In genomic region chr8:11616294-11616693, GRCm38 (mm10) we compare ENCODE assay signal across 8 mouse cellular contexts. TPM values are rescaled to one million over a fixed set of nuclear protein-coding genes. Genes with fewer than 3 reads are reported as not detected.
A peak's percentile ranks its signal among the peaks of the same experiment; 100 is the strongest.
DNase-seq lines count a peak whose midpoint lies in the region; ATAC-seq and TF ChIP-seq lines count a peak whose summit lies in the region.

No protein-coding gene starts in this region.

- peaks cover 2% of the 10 kb centered on the region for H3K79me3 ChIP-seq in C2C12 (ENCODE audit: low read depth)

- ATAC-seq in embryonic facial prominence, embryonic 11.5 days (replicated peaks; ENCODE audit: insufficient number of reproducible peaks, low FRiP score, low TSS enrichment, low read depth): 0 out of 2 replicates have a peak, but pooled peaks have one; percentile 44
- 0 out of 2 replicates have a peak, but pooled peaks have one; percentile 12 for ATAC-seq in kidney, embryonic 14.5 days (ENCODE audit: low FRiP score, low TSS enrichment)
- ATAC-seq in lung, postnatal 0 days: peak; percentile 50

- no peak overlapping the region for H3K4me2 ChIP-seq in embryonic facial prominence, embryonic 11.5 days (ENCODE audit: low read depth, low read length)
- H3K4me2 ChIP-seq in kidney, embryonic 14.5 days (replicated peaks; ENCODE audit: low read depth, low read length): no peak overlapping the region
- H3K4me2 ChIP-seq in lung, postnatal 0 days (replicated peaks; ENCODE audit: low read depth, low read length): no peak overlapping the region

- TF ChIP-seq CTCF in C2C12 (IDR thresholded peaks at IDR 0.05; ENCODE audit: control insufficient read depth, insufficient read depth, insufficient read length): peak; percentile 36
- peak; percentile 53; the same call in 1 of the 2 replicates for TF ChIP-seq CTCF in bone marrow macrophage, adult 2 months (IDR thresholded peaks at IDR 0.05; ENCODE audit: low read depth, low read length)
- TF ChIP-seq CTCF in lung, postnatal 0 days (IDR thresholded peaks at IDR 0.05): peak; percentile 88

- H3K27ac ChIP-seq in bone marrow macrophage, adult 2 months (ENCODE audit: insufficient read depth, low read depth, low read length): no peak overlapping the region
- H3K27ac ChIP-seq in embryonic facial prominence, embryonic 11.5 days (replicated peaks; ENCODE audit: low read depth, low read length): no peak overlapping the region
- H3K27ac ChIP-seq in kidney, embryonic 14.5 days (ENCODE audit: low read depth, low read length): no peak overlapping the region
- H3K27ac ChIP-seq in lung, postnatal 0 days (ENCODE audit: low read length): no peak overlapping the region

- H3ac ChIP-seq in C2C12 (ENCODE audit: control insufficient read depth, insufficient read length, low read depth): no peak overlapping the region

- peak; percentile 33 for DNase-seq in gastrocnemius, adult 18-20 months (ENCODE audit: low spot score)
- no peak for DNase-seq in gastrocnemius, postnatal 25 days
- peak; percentile 64 for DNase-seq in embryonic facial prominence, embryonic 11.5 days (ENCODE audit: low spot score)
- peak; percentile 58 for DNase-seq in lung, postnatal 0 days (ENCODE audit: low spot score)
- DNase-seq in right cerebral cortex, postnatal 4 days: peak; percentile 70

- H3K4me1 ChIP-seq in bone marrow macrophage, adult 2 months (ENCODE audit: control insufficient read depth, insufficient read depth, low read length): no peaks in the 10 kb centered on the region
- no peaks in the 10 kb centered on the region for H3K4me1 ChIP-seq in embryonic facial prominence, embryonic 11.5 days (ENCODE audit: control insufficient read depth, insufficient read depth, low read length)
- H3K4me1 ChIP-seq in kidney, embryonic 14.5 days (ENCODE audit: control insufficient read depth, insufficient read depth, low read length): no peaks in the 10 kb centered on the region
- no peaks in the 10 kb centered on the region for H3K4me1 ChIP-seq in lung, postnatal 0 days (ENCODE audit: insufficient read depth, low read depth, low read length)

- H3K4me3 ChIP-seq in C2C12 (ENCODE audit: insufficient read depth, poor library complexity, severe bottlenecking): no peak overlapping the region
- H3K4me3 ChIP-seq in bone marrow macrophage, adult 2 months (ENCODE audit: insufficient read depth, low read length): no peak overlapping the region
- H3K4me3 ChIP-seq in embryonic facial prominence, embryonic 11.5 days (ENCODE audit: low read depth, low read length): no peak overlapping the region
- no peak overlapping the region for H3K4me3 ChIP-seq in kidney, embryonic 14.5 days (ENCODE audit: low read length)
- no peak overlapping the region for H3K4me3 ChIP-seq in lung, postnatal 0 days (ENCODE audit: low read depth, low read length)

- TF ChIP-seq EP300 in lung, postnatal 0 days (IDR thresholded peaks at IDR 0.05): no peak

- peaks cover 96% of the 10 kb centered on the region for H3K36me3 ChIP-seq in C2C12 (ENCODE audit: control insufficient read depth, insufficient read depth)
- peaks cover 14% of the 10 kb centered on the region for H3K36me3 ChIP-seq in embryonic facial prominence, embryonic 11.5 days (replicated peaks; ENCODE audit: control insufficient read depth, insufficient read depth, low read depth, low read length)
- peaks cover 89% of the 10 kb centered on the region for H3K36me3 ChIP-seq in kidney, embryonic 14.5 days (ENCODE audit: control insufficient read depth, insufficient read depth, low read length)
- H3K36me3 ChIP-seq in lung, postnatal 0 days (ENCODE audit: insufficient read depth, low read length): peaks cover 43% of the 10 kb centered on the region

- no peaks in the 10 kb centered on the region for H3K9me3 ChIP-seq in embryonic facial prominence, embryonic 11.5 days (replicated peaks; ENCODE audit: control insufficient read depth, low read length)
- H3K9me3 ChIP-seq in kidney, embryonic 14.5 days (ENCODE audit: control insufficient read depth, low read length): no peaks in the 10 kb centered on the region
- H3K9me3 ChIP-seq in lung, postnatal 0 days (ENCODE audit: low read length): no peaks in the 10 kb centered on the region

- TF ChIP-seq POLR2A in bone marrow macrophage, adult 2 months (IDR thresholded peaks at IDR 0.05; ENCODE audit: borderline replicate concordance, low read depth, low read length): no peak

- WGBS in embryonic facial prominence, embryonic 11.5 days: 27% methylated on average over 1 of the region's 1 CpGs
- 22% methylated on average over 1 of the region's 1 CpGs for WGBS in kidney, embryonic 14.5 days
- 6% methylated on average over 1 of the region's 1 CpGs for WGBS in lung, postnatal 0 days

- H3K27me3 ChIP-seq in C2C12 (ENCODE audit: control insufficient read depth, insufficient read depth, insufficient read length): no peaks in the 10 kb centered on the region
- H3K27me3 ChIP-seq in embryonic facial prominence, embryonic 11.5 days (ENCODE audit: control insufficient read depth, insufficient read depth, low read length): no peaks in the 10 kb centered on the region
- H3K27me3 ChIP-seq in kidney, embryonic 14.5 days (ENCODE audit: control insufficient read depth, insufficient read depth, low read length): no peaks in the 10 kb centered on the region
- H3K27me3 ChIP-seq in lung, postnatal 0 days (replicated peaks; ENCODE audit: insufficient read depth, low read length): no peaks in the 10 kb centered on the region

- H3K9ac ChIP-seq in embryonic facial prominence, embryonic 11.5 days (replicated peaks; ENCODE audit: low read length): no peak overlapping the region
- H3K9ac ChIP-seq in kidney, embryonic 14.5 days (ENCODE audit: low read depth, low read length): no peak overlapping the region
- H3K9ac ChIP-seq in lung, postnatal 0 days (replicated peaks; ENCODE audit: low read depth): no peak overlapping the region

- H3K79me2 ChIP-seq in C2C12 (ENCODE audit: control insufficient read depth, insufficient read depth): peaks cover 22% of the 10 kb centered on the region

TF ChIP-seq in C2C12, 6 proteins besides CTCF, POLR2A, EP300 and RAD21:
- TF ChIP-seq CEBPB (IDR thresholded peaks at IDR 0.05; ENCODE audit: low read depth): no peak
- TF ChIP-seq MYOD1 (IDR thresholded peaks at IDR 0.05; ENCODE audit: control insufficient read depth, insufficient read length, low read depth): no peak
- no peak for TF ChIP-seq USF1 (IDR thresholded peaks at IDR 0.05; ENCODE audit: low read depth)
- TF ChIP-seq MAX (IDR thresholded peaks at IDR 0.05): no peak
- TF ChIP-seq MYOG (IDR thresholded peaks at IDR 0.05; ENCODE audit: control insufficient read depth, extremely low read depth, insufficient read length): no peak
- no peak for TF ChIP-seq FOSL1 (IDR thresholded peaks at IDR 0.05; ENCODE audit: insufficient read depth, low read length, poor library complexity, severe bottlenecking)

RNA-seq across cellular contexts. Expression of gene Ankrd10, which starts 19.3 kb away (rescaled TPM):
- total RNA-seq in gastrocnemius, adult 18-20 months (2021): 10 to 100 TPM; 11.1 to 11.9 TPM
- total RNA-seq in gastrocnemius, postnatal 25 days (2021): 10 to 100 TPM; 18.0 to 19.9 TPM
- 26.2 TPM for polyA plus RNA-seq in C2C12 (2012; fragmentation: generic; extraction: Trizol)
- 23.0 and 25.8 TPM in 2 replicates for polyA plus RNA-seq in bone marrow macrophage, adult 2 months (2012; ENCODE audit: insufficient read depth, insufficient read length, missing spikeins)
- polyA plus RNA-seq in embryonic facial prominence, embryonic 11.5 days (2014; fragmentation: Nextera tagmentation; extraction: Ambion mirVana): 87.0 and 92.0 TPM in 2 replicates
- polyA plus RNA-seq in kidney, embryonic 14.5 days (2014; fragmentation: Nextera tagmentation; extraction: Ambion mirVana): 87.6 and 112 TPM in 2 replicates
- 38.9 and 39.2 TPM in 2 replicates for polyA plus RNA-seq in lung, postnatal 0 days (2015; fragmentation: Nextera tagmentation; extraction: Ambion mirVana)

Comparison
In these comparisons a context has a peak if more than half of its experiments do, and no peak if none do; other contexts are left out.
1. CTCF ChIP-seq: peak in every context shown above with its lines; median percentile 88 in lung, postnatal 0 days; 53 in bone marrow macrophage, adult 2 months; 36 in C2C12.